Mouse (Mus musculus): ENCODE data around the gene Kcnip1. TPM values are rescaled to one million over a fixed set of nuclear protein-coding genes. Genes with fewer than 3 reads are reported as not detected.

Kcnip1 gene
- total RNA-seq, 2 experiments from 2014 or later = not detected

DNA sequence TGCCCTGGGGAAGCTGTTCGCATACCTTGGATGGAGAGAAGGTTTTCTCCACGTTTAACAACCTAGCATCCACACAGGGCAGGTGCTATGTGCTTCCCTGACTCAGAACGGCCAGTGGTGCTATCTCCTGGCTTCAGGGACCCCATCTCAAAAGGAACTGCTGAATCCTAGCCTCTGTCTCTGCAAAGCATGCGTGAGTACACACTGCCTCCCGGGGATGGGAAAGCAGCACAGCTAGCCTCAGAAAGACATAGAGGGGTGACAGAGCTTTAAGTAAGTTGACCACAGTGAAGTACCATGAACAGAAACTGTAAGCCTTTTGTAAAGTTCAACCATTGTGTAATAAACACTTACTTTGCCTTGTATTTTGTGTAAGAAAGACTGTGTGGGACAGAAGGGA lies 544 bp upstream of the Kcnip1 start:
- intact Hi-C loops (cut with DNase I) = no loop called here
- DNase-seq = no peak

DNA sequence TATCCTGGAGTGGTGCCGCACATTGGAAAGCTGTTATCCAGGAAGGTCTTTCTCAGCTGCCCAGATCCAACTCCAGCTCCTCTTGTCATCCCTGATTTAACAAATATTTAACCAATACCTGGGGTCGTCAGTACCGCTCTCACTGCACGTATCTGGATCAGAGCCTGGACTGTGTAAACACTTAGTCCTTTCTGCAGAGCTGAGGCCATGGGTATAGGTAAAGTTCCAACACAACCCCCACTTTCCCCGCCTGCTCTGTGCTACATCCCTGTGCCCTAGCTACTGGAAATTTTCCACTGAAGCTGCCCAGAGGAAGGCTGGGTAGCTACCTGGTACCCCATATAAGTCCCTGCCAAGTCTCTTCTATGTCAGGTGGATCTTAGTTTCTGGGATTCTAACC lies 3.0 kb downstream of the Kcnip1 start:
- intact Hi-C loops (cut with DNase I) = no loop called here
- DNase-seq = no peak

DNA sequence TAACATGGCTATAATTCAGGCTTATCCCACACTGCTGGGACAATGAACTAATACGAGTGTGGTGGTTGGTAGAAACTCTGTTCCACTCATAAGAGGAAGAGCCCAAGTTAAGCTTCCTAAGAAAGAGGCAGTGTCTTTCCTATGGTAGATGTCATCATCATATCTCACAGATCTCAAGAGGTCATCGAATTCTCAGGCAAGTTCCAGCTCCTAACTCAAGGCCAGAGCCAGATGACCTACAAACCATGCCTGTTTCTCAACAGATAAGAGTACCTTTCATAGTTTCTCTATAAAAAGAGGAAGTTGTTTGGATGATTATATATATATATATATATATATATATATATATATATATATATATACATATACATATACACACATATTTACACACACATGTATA lies 6.4 kb downstream of the Kcnip1 start:
- DNase-seq = no peak
- intact Hi-C loops (cut with DNase I) = no loop called here

DNA sequence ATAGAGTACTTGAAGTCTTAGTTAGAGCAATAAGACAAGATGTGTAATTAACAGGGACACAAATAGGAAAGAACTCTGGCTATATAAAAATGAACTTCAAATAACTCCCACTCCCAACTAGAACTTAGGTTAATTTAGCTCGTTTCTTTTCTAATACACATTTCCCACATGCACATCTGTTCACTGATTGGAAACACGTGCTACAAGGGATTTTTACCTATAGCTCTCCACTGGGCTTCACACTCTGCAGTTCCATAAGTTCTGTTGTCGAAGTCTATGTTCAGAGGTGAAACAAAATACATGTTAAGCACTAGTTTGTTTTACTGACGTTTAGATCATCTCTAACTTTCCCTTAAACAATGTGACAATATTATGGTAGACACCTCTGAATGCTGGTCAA lies 12.8 kb downstream of the Kcnip1 start:
- intact Hi-C loops (cut with DNase I) = no loop called here
- DNase-seq = no peak

DNA sequence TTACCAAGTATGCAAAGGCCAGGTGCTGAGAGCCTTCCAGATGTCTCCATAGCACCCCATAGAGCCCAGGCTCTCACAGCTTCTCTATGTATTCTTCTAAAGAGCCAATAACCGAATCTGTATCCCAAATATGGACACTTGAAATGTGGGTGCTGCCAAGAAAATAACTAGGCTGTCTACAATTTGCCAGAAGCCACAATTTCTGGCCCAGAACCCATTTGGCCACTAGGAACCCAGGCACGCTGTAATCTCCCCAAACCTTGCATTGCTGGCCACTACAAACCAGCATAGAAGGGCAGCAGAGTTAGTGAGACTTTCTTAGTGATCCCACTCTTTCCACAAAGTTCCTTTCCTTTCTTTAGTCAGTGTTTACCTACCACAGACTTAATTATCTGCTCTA lies 17.8 kb downstream of the Kcnip1 start:
- intact Hi-C loops (cut with DNase I) = no loop called here
- DNase-seq = no peak

DNA sequence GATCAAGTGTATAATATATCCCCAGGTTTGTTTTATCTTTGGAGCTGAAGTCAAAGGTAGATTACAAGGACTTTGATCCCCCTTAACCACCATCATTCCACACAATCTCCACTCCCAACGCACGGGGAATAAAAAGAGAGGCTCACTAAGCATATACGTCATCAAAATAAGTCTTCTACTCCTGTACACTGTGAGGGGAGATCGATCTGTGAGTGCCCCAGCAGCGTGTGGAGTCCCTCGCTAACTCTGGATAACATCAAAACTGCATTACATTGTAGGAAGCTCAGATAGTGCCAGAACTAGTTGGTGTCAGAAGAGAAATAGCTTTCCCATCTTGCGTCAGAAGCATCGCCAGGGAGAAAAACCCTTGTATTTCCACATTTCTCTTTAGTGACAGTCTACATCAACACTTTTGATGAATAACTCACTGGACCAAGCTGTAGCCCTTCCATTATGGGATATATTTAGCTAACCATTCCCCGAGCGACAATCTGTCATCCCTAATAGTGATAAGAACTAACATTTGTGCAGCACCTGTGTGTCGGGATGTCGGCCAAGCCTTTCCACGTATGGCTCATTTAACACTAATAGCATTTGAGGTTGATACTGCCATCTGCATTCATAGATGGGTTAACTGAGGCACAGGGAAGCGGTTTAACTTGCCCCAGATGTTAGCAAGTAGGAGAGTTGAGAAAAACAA lies 18.5 kb downstream of the Kcnip1 start:
- intact Hi-C loops (cut with DNase I) = no loop called here
- DNase-seq = no peak

DNA sequence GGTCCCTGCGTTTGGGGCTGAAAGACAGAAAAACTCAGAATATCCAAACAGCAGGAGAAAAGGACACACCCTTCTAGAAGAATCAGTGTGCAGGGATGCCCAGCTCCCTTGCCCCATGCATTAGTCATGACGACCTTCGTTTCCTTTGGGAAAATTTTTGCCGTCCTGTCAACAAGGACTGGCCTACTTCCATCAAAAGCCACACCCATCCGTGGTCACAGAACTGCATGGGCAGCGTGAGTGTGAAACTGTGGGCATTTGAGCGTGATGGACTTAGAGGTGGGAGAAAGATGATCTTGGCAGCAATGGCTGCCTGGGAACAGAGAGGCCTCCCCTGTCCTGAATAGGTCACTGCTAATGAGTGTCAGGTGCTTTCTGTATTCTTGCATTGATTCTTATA lies 20.8 kb downstream of the Kcnip1 start:
- no peak for DNase-seq
- intact Hi-C loops (cut with DNase I) = no loop called here

DNA sequence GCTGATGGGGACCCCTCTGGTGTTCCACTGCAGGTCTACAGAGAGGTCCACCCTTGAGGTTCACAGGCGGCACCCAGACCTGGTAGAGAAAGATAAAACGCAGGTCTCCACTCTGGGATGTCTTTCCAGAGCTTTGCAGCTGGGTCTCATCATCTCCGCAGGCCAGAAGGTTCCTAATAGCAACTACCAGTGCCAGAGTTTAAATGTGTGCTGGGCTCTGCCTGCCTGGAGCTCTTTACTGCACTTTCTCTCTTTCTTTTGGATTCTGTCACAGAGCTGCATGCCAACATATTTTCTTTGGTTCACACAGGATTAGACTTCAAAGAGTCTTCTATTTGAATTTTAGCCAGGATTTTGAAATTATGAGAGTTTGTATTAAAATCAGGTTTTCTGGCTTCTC lies 23.8 kb downstream of the Kcnip1 start:
- DNase-seq = peak in 1 of 2 experiments; percentile 29
- intact Hi-C loops (cut with DNase I) = no loop called here

DNA sequence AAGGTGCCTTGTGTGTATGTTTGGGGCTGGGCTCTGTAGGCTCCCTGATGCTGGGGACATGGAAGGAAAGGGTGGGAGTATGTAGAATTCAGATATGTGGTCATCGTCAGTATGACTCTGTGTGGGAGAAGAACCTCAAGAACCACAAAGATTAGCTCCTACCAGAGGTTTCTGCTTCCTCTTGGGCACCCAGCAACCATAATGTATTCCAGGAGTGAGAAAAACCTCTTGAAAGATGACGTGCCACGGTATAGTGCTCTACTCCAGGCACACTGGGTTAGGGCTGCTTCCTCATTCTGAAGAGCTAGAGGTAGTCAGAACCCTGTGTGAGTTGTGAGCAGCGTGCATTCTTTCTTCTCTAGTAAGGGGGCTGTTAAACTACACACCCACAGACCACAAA lies 25.2 kb downstream of the Kcnip1 start:
- intact Hi-C loops (cut with DNase I) = no loop called here
- DNase-seq = no peak

DNA sequence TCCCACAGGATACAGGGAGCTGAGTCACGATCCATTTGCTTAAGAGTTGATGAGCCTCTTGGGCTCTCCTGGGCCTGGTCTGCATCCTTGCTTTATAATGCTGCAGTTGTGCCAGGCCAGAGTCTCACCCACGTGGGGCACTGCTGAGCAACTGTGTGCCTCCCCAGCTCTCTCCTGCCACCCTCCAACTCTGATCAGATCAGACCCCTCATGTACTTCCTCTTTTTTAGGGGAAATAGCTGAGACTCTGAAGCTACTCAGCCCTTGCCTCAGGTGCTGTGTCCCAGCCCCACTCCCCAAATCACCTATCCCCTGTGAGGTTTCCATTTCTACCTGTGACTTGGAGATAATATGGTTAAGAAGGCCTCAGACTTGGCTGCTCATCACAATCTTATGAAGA lies 27.6 kb downstream of the Kcnip1 start:
- no peak for DNase-seq
- intact Hi-C loops (cut with DNase I) = no loop called here

DNA sequence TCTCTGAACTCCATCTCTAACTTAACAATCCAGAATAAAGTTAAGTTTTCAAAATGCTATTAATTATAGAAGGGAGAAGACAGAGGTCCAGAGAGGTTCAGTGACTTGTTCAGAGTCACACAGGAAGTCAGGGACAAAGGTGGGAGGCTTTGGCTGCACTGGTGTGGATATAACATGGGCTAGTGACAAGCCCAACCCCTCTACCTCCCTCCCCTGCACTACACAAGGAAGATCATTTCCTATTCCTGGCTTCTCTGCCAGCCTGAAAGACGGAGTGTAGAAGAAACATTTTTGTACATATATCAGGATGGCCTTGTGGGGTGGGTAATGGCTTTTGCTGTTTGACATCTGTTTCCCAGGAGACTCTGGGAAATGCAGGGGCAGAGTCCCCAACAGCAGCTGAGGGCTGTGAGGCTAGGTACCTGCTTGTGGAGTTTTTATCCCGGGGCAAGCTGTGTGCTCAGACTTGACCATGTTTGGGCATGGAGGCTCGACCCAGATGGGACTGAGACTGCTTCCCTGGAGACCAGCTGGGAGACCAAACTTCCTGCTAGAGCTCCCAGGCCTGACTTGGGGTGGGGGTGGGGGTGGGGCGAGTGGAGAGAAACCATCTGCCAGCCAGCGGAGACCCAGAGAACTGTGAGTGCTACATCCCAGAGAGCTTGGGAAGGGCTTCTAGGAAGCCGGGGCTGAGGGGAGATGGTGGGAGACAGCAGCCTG lies 30.1 kb downstream of the Kcnip1 start, which contains the start of gene Kcnmb1:
TSS of gene Kcnmb1 (plus strand) at position 326 of the 720 bp plus-strand sequence.
- intact Hi-C loops (cut with DNase I) = no loop called here
- DNase-seq = peak in 1 of 2 experiments; percentile 10

DNA sequence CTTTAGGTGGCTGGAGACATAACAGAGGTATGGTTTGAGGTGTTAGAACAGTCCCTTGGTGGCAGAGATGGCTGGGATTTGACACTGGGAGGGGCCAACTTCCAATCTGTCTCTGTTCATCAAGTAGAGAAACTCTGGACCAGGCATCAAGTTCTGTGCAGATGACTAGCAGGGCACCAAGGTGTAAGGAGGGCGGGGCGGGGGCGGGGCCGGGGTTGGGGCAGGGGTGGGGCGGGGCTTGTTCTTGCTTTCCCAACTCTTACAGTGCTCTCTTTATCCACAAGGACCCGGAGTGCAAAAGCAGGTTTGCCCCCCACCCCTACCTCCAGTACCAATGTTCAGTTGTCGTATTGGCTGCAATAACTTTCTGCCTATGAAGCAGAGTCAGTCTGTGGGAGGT lies 30.8 kb downstream of the Kcnip1 start:
- intact Hi-C loops (cut with DNase I) = no loop called here
- DNase-seq = no peak

DNA sequence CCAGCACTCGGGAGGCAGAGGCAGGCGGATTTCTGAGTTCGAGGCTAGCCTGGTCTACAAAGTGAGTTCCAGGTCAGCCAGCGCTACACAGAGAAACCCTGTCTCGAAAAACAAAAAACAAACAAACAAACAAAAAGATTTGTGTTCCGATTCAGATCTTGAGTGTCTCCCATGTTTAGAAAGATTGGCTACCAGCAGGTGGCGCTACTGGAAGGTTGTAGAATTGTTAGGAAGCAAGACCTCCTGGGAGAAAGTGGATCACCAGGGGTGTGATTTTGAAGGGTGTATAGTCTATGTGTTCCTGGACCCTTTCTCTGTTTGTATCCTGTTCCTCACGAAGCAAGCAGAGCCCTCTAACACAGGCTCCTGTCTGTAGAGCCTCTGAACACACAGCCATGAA lies 34.2 kb downstream of the Kcnip1 start:
- intact Hi-C loops (cut with DNase I) = no loop called here
- peak; percentile 41 to 65 for DNase-seq

DNA sequence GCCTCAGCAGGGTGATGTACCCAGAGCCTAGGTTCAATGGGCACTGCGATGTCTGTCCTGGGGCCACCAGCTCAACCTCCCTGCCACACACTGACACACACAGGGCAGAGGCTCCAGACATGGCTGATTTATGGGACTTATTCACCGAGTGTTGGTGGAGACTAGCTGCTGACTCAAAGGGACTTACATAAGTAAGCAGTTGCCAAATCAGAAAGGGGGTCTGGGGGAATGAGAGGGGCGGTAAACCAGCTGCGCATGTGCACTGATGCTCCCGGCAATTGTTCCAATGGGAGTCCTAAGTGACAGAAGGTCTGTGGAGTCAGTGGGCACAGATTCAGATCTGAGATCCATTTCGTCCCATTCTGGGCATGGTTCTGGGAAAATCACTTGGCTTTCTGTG lies 35.4 kb downstream of the Kcnip1 start:
- intact Hi-C loops (cut with DNase I) = no loop called here

DNA sequence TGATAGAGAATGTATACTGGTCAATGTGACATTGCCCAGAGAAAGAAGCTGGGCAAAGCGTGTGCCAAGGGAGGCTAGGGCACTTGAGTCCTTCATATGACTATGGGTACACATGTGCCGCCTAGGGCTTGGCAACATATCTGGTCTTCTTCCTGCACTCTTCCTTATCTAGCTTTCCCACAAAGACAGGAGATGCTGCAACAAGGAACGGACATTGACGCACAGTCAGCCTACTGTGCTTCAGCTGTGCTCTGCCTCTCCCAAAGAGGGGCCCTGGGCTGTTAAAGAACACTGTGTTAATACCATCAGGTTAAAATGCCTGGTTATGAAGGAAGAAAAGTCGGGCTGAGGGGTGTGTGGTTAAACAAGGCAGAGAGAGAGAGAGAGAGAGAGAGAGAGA lies 36.3 kb downstream of the Kcnip1 start:
- intact Hi-C loops (cut with DNase I) = no loop called here

More for the DNA sequence above, 35.4 kb downstream of the Kcnip1 start:
- no peak for DNase-seq

DNA sequence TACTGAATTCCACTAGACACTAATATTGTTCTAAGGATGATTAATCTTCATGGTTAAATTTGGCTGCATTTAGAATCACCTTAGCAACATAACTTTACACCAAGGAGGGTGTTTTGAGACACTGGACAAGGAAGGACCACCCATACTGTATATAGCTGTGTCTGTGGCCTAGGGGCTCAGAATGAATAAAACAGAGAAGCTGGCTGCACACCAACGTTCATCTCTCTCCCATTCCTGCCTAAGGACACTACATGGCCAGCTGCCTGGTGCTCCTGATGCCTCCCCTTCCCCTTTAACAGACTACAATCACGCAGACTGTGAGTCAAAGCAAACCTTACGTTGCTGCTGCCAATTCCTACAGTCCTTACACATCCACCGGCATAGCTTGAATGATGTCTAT lies 37.0 kb downstream of the Kcnip1 start:
- intact Hi-C loops (cut with DNase I) = no loop called here
- no peak for DNase-seq

More for the DNA sequence above, 36.3 kb downstream of the Kcnip1 start:
- DNase-seq = no peak

DNA sequence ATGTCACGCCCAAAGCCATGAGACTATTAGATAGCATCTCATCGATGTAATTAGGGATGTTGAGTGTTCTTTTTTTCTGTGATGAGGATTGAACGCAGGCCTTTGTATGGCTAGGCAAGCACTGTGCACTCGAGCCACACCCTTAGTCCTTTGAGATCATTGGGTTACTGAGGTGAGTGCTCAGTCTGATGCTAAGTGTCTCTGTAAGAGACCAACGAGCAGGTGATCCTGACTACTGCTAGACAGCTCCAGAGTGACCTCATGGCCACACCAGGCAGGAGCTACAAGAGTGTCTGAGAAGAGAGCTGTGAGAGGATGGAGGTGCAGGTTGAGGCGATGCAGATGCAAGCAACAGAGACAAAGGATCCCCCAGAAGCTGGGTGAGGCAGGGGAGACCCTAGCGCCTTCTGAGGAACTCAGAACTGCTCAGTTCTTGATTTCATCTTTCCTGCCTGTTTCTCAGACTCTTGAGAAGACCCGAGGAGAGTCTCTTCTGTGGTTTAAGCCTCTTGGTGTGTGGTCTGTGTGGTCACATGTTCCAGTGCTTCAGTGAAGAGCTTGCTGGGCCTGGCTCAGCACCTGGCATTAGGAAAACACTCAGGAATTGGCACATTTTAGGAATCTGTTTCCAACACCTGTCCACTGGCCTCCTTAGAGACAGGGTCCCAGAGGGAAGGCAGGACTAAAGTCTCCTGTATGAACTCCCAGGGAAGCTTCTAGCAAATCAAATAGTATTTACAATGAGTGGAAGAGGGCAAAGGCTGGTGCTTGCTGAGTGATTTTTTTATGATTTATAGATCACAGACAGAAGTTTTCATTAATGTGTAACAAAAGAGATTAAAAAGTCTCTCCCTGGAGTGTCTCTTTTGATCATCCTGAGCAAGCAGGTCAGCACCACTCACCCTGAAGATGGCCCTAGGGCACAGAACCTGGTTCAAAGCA lies 41.0 kb downstream of the Kcnip1 start:
- DNase-seq = no peak
- intact Hi-C loops (cut with DNase I) = no loop called here

DNA sequence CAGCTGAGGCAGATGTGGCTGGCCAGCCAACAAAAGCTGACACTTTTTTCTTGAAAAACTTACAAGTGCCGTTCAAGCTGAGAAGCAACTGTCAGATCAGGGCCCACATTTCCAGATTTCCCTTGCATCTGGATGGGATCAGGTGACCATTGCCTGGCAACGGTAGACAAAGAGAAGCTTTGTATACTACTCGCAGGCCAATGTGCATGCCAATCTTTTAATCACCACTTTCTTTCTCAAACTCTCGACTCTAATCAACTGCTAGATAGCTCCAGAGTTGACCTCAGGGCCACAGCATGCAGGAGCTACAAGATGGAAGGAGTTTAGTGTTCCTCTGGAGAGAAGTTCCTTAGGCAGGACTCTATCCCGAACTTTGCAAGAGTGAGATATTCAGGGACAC lies 41.8 kb downstream of the Kcnip1 start:
- DNase-seq = no peak
- intact Hi-C loops (cut with DNase I) = no loop called here

DNA sequence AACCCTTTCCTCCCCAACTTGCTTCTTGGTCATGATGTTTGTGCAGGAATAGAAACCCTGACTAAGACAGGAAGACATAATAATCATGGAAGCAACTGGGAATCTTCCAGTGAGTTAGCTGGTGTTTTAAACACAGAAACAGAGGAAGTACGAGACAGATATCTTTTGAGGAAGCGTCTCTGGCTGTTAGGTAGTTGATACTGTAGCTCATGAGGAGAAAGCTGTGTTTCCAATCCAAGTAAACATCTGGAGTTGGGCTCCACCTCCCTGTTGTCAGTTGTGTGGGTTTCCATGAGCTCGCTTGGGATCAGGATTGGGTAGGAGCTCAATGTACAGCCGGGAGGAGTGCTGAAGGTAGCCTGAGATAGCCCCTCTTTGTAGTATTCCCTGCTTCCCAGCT lies 46.5 kb downstream of the Kcnip1 start:
- intact Hi-C loops (cut with DNase I) = no loop called here
- DNase-seq = no peak

DNA sequence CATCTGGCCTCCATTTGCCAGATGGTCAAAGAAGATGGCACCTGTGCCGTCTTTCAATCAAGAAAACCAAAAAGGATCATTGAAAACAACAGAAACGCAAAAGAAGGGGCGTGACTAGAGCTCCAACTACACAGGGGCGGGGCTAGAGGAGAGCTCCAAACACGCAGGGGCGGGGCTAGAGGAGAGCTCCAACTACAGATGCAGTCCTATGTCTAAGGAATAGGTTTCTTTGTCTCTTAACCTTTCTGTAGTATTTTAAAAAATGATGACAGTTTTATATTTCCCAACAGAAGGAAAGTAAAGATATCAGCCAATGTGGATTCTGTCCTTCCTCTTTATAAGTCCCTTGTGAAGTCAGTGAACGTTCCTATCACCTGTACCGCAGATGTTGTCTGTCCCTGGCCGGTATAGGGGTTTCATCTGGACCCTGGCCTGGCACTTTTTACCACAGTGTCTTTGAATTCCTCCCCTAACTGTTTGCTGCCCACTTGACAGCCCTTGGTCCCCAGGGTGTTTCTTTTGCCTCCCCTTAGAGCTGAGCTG lies 48.1 kb downstream of the Kcnip1 start:
- intact Hi-C loops (cut with DNase I) = no loop called here
- no peak for DNase-seq

Data from heart, postnatal 14 days (tissue).